Mouse (Mus musculus): ENCODE measurements around the gene Etl4. TPM values are rescaled to one million over a fixed set of nuclear protein-coding genes. Genes with fewer than 3 reads are reported as not detected.

Gene Etl4
- polyA plus RNA-seq, 1 experiment from 2014 or later: 15.7 TPM

DNA sequence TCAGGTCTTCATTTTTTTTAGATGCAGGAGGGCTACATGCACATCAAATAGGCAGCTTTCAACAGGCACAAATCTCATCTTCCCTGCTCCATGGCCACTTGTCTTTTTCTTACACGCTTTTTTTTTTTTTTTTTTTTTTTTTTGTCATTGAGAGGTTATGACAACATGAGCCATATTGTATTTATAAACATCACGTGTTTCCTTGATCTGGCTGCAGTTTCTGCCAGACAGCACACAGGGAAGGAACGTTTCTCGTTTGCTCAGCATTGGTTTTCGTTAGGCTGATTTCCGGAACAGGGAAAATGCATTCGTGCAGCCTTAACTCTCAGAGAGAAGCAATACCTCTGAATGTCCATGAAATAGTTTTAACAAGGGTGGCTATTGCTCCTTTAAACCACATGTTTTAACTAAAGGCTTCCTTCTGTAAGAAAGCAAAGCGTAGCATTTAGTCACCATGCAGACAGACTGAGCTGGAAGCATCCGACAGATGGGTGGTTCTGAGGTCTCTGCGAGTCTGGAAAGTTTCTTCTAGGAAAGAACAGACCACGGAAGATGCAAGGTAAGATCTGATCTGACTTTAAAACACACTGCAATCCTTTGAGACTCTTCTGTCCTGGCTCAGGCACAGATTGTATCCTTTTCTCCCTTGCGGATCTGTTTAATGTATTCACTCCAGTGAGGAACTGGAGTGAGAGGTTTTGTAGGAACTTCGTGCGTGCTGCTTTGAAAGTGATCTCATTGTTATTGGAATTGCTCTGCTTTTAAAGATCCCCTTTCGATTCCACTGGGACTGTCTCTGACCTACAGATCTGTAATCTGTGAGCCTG is 812.8 kb downstream of the Etl4 start:
- Histone ChIP-seq H3K4me2 (replicated peaks; ENCODE audit: low read depth, low read length) (peak overlapping the region; percentile 51), H3K27me3 (replicated peaks; ENCODE audit: insufficient read depth, low read length) (no peaks in the 10 kb centered on the region), H3K4me3 (ENCODE audit: low read depth, low read length) (peak overlapping the region; percentile 1; the same call in 1 of the 2 replicates), H3K9me3 (ENCODE audit: low read length) (no peaks in the 10 kb centered on the region), H3K27ac (ENCODE audit: low read length) (no peak overlapping the region), H3K4me1 (ENCODE audit: insufficient read depth, low read depth, low read length) (no peaks in the 10 kb centered on the region), H3K9ac (replicated peaks; ENCODE audit: low read depth) (no peak overlapping the region), H3K36me3 (ENCODE audit: insufficient read depth, low read length) (no peaks in the 10 kb centered on the region)
- WGBS: 23% methylated on average over 15 of the region's 15 CpGs
- ATAC-seq (peak; percentile 65), DNase-seq (ENCODE audit: low spot score) (peak; percentile 69)
- TF ChIP-seq CTCF (IDR thresholded peaks at IDR 0.05) (no peak), EP300 (IDR thresholded peaks at IDR 0.05) (no peak)

- no peak for TF ChIP-seq EP300 (IDR thresholded peaks at IDR 0.05)
- no peak for TF ChIP-seq CTCF (IDR thresholded peaks at IDR 0.05)
- ATAC-seq (no peak), DNase-seq (ENCODE audit: low spot score) (no peak)
- H3K9me3 ChIP-seq (ENCODE audit: low read length): no peaks in the 10 kb centered on the region
- H3K9ac ChIP-seq (replicated peaks; ENCODE audit: low read depth): no peak overlapping the region
- 45% methylated on average over 2 of the region's 2 CpGs for WGBS
- no peaks in the 10 kb centered on the region for H3K4me1 ChIP-seq (ENCODE audit: insufficient read depth, low read depth, low read length)
- no peaks in the 10 kb centered on the region for H3K27me3 ChIP-seq (replicated peaks; ENCODE audit: insufficient read depth, low read length)
- no peak overlapping the region for H3K27ac ChIP-seq (ENCODE audit: low read length)
- H3K4me2 ChIP-seq (replicated peaks; ENCODE audit: low read depth, low read length): no peak overlapping the region
- H3K4me3 ChIP-seq (ENCODE audit: low read depth, low read length): no peak overlapping the region
- no peaks in the 10 kb centered on the region for H3K36me3 ChIP-seq (ENCODE audit: insufficient read depth, low read length)
These were observed 814.6 kb downstream of the Etl4 start for GRCm38 (mm10) chr2:20723990-20724745.

GRCm38 (mm10) chr2:20726974-20727373 is 817.4 kb downstream of the Etl4 start:
- Histone ChIP-seq H3K36me3 (ENCODE audit: insufficient read depth, low read length) (no peaks in the 10 kb centered on the region), H3K9ac (replicated peaks; ENCODE audit: low read depth) (no peak overlapping the region), H3K27me3 (replicated peaks; ENCODE audit: insufficient read depth, low read length) (no peaks in the 10 kb centered on the region), H3K4me1 (ENCODE audit: insufficient read depth, low read depth, low read length) (no peaks in the 10 kb centered on the region), H3K4me2 (replicated peaks; ENCODE audit: low read depth, low read length) (no peak overlapping the region), H3K27ac (ENCODE audit: low read length) (no peak overlapping the region), H3K4me3 (ENCODE audit: low read depth, low read length) (no peak overlapping the region), H3K9me3 (ENCODE audit: low read length) (no peaks in the 10 kb centered on the region)
- TF ChIP-seq EP300 (IDR thresholded peaks at IDR 0.05): no peak
- no peak for TF ChIP-seq CTCF (IDR thresholded peaks at IDR 0.05)
- ATAC-seq (no peak), DNase-seq (ENCODE audit: low spot score) (no peak)
- 61% methylated on average over 2 of the region's 2 CpGs for WGBS

DNA sequence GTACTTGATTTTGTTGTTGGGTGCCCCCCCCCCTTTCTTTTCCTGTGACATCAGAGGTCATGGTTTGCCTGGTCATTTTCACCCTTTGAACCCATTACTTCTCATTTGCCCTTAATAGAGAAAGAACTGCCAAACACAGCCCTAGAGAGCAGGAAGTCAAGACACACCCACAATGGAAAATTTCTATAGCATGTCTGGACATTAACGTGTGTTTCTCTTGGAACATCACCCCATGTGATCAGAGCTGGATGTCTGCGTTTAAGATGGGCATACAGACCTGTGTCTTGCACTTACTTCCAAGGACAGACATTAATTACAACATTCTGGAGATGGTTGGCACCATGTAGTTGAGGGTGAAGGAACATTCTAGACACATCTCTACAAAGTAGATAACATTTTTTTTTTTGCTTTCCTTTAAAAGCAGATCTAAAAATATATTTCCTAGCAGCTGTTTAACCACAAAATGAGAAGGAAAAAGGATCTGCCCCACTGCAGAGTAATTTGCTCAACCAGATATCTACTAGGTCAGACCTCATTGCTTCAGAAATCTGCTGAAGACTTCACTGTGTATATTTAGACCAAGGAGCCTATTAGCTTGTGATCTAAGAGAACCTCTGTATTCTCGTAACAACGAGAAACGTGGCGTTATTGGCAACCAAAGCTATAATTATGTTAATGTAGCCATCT is 818.3 kb downstream of the Etl4 start:
- Histone ChIP-seq H3K4me3 (ENCODE audit: low read depth, low read length) (no peak overlapping the region), H3K27me3 (replicated peaks; ENCODE audit: insufficient read depth, low read length) (no peaks in the 10 kb centered on the region), H3K4me1 (ENCODE audit: insufficient read depth, low read depth, low read length) (no peaks in the 10 kb centered on the region), H3K9ac (replicated peaks; ENCODE audit: low read depth) (no peak overlapping the region), H3K36me3 (ENCODE audit: insufficient read depth, low read length) (no peaks in the 10 kb centered on the region), H3K9me3 (ENCODE audit: low read length) (no peaks in the 10 kb centered on the region), H3K27ac (ENCODE audit: low read length) (no peak overlapping the region), H3K4me2 (replicated peaks; ENCODE audit: low read depth, low read length) (no peak overlapping the region)
- TF ChIP-seq CTCF (IDR thresholded peaks at IDR 0.05) (no peak), EP300 (IDR thresholded peaks at IDR 0.05) (no peak)
- no peak for DNase-seq (ENCODE audit: low spot score)
- ATAC-seq: no peak
- WGBS: 80% methylated on average over 6 of the region's 6 CpGs

- peak overlapping the region; percentile 26; the same call in 1 of the 2 replicates for H3K27ac ChIP-seq (ENCODE audit: low read length)
- H3K4me2 ChIP-seq (replicated peaks; ENCODE audit: low read depth, low read length): no peak overlapping the region
- H3K9ac ChIP-seq (replicated peaks; ENCODE audit: low read depth): no peak overlapping the region
- ATAC-seq (peak; percentile 18; the same call in 1 of the 2 replicates), DNase-seq (ENCODE audit: low spot score) (peak; percentile 15)
- no peaks in the 10 kb centered on the region for H3K9me3 ChIP-seq (ENCODE audit: low read length)
- no peaks in the 10 kb centered on the region for H3K36me3 ChIP-seq (ENCODE audit: insufficient read depth, low read length)
- H3K4me1 ChIP-seq (ENCODE audit: insufficient read depth, low read depth, low read length): no peaks in the 10 kb centered on the region
- no peaks in the 10 kb centered on the region for H3K27me3 ChIP-seq (replicated peaks; ENCODE audit: insufficient read depth, low read length)
- 51% methylated on average over 3 of the region's 3 CpGs for WGBS
- H3K4me3 ChIP-seq (ENCODE audit: low read depth, low read length): no peak overlapping the region
- TF ChIP-seq CTCF (IDR thresholded peaks at IDR 0.05) (no peak), EP300 (IDR thresholded peaks at IDR 0.05) (no peak)
These were observed 825.9 kb downstream of the Etl4 start for GRCm38 (mm10) chr2:20735444-20735843.

All from lung, postnatal 0 days (tissue).